Mouse (Mus musculus): ENCODE measurements around the gene Rmdn3. TPM values are rescaled to one million over a fixed set of nuclear protein-coding genes. Genes with fewer than 3 reads are reported as not detected.

The Rmdn3 gene
- 45.9 and 49.5 TPM in 2 replicates for polyA plus RNA-seq (2014; fragmentation: Nextera tagmentation; extraction: Ambion mirVana)

- Histone ChIP-seq H3K9ac (ENCODE audit: low read length) (peak within 1 kb of the TSS; percentile 85), H3K4me3 (ENCODE audit: low read depth, low read length) (peak within 1 kb of the TSS; percentile 99), H3K36me3 (ENCODE audit: control insufficient read depth, insufficient read depth, low read length) (0 out of 2 replicates have a peak, but pooled peaks cover 5% of the 10 kb centered on the region), H3K9me3 (ENCODE audit: control insufficient read depth, low read length) (no peaks in the 10 kb centered on the region), H3K27me3 (ENCODE audit: control insufficient read depth, insufficient read depth, low read length) (no peaks in the 10 kb centered on the region), H3K4me1 (ENCODE audit: control insufficient read depth, insufficient read depth, low read length) (peaks cover 4% of the 10 kb centered on the region; the same call in 1 of the 2 replicates), H3K27ac (replicated peaks; ENCODE audit: low read depth, low read length) (peak within 1 kb of the TSS; percentile 36; the same call in 1 of the 2 replicates), H3K4me2 (ENCODE audit: low read depth, severe bottlenecking) (peak within 1 kb of the TSS; percentile 94)
- DNase-seq (ENCODE audit: low spot score) (peak; percentile 97), ATAC-seq (ENCODE audit: insufficient number of reproducible peaks, low FRiP score, low TSS enrichment, low read depth) (peak; percentile 82)
- WGBS = 1% methylated on average over 57 of the region's 57 CpGs
Measured at GRCm38 (mm10) chr2:119156681-119157572, at the start of gene Rmdn3. Gene Rmdn3, minus strand, starts transcription at chr2:119157034.

- Histone ChIP-seq H3K27me3 (ENCODE audit: control insufficient read depth, insufficient read depth, low read length) (no peaks in the 10 kb centered on the region), H3K4me1 (ENCODE audit: control insufficient read depth, insufficient read depth, low read length) (peaks cover 3% of the 10 kb centered on the region; the same call in 1 of the 2 replicates), H3K4me2 (ENCODE audit: low read depth, severe bottlenecking) (no peak overlapping the region), H3K27ac (replicated peaks; ENCODE audit: low read depth, low read length) (no peak overlapping the region), H3K4me3 (ENCODE audit: low read depth, low read length) (no peak overlapping the region), H3K9ac (ENCODE audit: low read length) (no peak overlapping the region), H3K36me3 (ENCODE audit: control insufficient read depth, insufficient read depth, low read length) (no peaks in the 10 kb centered on the region), H3K9me3 (ENCODE audit: control insufficient read depth, low read length) (no peaks in the 10 kb centered on the region)
- DNase-seq (ENCODE audit: low spot score) (no peak), ATAC-seq (ENCODE audit: insufficient number of reproducible peaks, low FRiP score, low TSS enrichment, low read depth) (no peak)
- 80% methylated on average over 4 of the region's 4 CpGs for WGBS
Measured at GRCm38 (mm10) chr2:119203871-119204460, 47.1 kb upstream of the Rmdn3 start.

- H3K4me3 ChIP-seq (ENCODE audit: low read depth, low read length) = no peak overlapping the region
- H3K9me3 ChIP-seq (ENCODE audit: control insufficient read depth, low read length) = no peaks in the 10 kb centered on the region
- no peaks in the 10 kb centered on the region for H3K27me3 ChIP-seq (ENCODE audit: control insufficient read depth, insufficient read depth, low read length)
- H3K36me3 ChIP-seq (ENCODE audit: control insufficient read depth, insufficient read depth, low read length) = no peaks in the 10 kb centered on the region
- no peak for ATAC-seq (ENCODE audit: insufficient number of reproducible peaks, low FRiP score, low TSS enrichment, low read depth)
- 84% methylated on average over 5 of the region's 5 CpGs for WGBS
- no peak overlapping the region for H3K27ac ChIP-seq (replicated peaks; ENCODE audit: low read depth, low read length)
- no peak for DNase-seq (ENCODE audit: low spot score)
- no peak overlapping the region for H3K9ac ChIP-seq (ENCODE audit: low read length)
- no peak overlapping the region for H3K4me2 ChIP-seq (ENCODE audit: low read depth, severe bottlenecking)
- peaks cover 10% of the 10 kb centered on the region for H3K4me1 ChIP-seq (ENCODE audit: control insufficient read depth, insufficient read depth, low read length)
Measured at GRCm38 (mm10) chr2:119202914-119203453, 46.1 kb upstream of the Rmdn3 start.

GRCm38 (mm10) chr2:119198934-119199333 is 42.1 kb upstream of the Rmdn3 start:
- Histone ChIP-seq H3K9ac (ENCODE audit: low read length) (no peak overlapping the region), H3K27ac (replicated peaks; ENCODE audit: low read depth, low read length) (peak overlapping the region; percentile 49; the same call in 1 of the 2 replicates), H3K4me2 (ENCODE audit: low read depth, severe bottlenecking) (no peak overlapping the region), H3K36me3 (ENCODE audit: control insufficient read depth, insufficient read depth, low read length) (no peaks in the 10 kb centered on the region), H3K27me3 (ENCODE audit: control insufficient read depth, insufficient read depth, low read length) (no peaks in the 10 kb centered on the region), H3K4me1 (ENCODE audit: control insufficient read depth, insufficient read depth, low read length) (peaks cover 16% of the 10 kb centered on the region), H3K9me3 (ENCODE audit: control insufficient read depth, low read length) (no peaks in the 10 kb centered on the region), H3K4me3 (ENCODE audit: low read depth, low read length) (no peak overlapping the region)
- DNase-seq (ENCODE audit: low spot score) (no peak), ATAC-seq (ENCODE audit: insufficient number of reproducible peaks, low FRiP score, low TSS enrichment, low read depth) (no peak)
- 55% methylated on average over 3 of the region's 3 CpGs for whole genome bisulfite sequencing

GRCm38 (mm10) chr2:119198049-119198448 is 41.2 kb upstream of the Rmdn3 start:
- Histone ChIP-seq H3K9ac (ENCODE audit: low read length) (no peak overlapping the region), H3K4me1 (ENCODE audit: control insufficient read depth, insufficient read depth, low read length) (peaks cover 16% of the 10 kb centered on the region), H3K36me3 (ENCODE audit: control insufficient read depth, insufficient read depth, low read length) (no peaks in the 10 kb centered on the region), H3K27ac (replicated peaks; ENCODE audit: low read depth, low read length) (peak overlapping the region; percentile 60; the same call in 1 of the 2 replicates), H3K4me2 (ENCODE audit: low read depth, severe bottlenecking) (no peak overlapping the region), H3K4me3 (ENCODE audit: low read depth, low read length) (no peak overlapping the region), H3K9me3 (ENCODE audit: control insufficient read depth, low read length) (no peaks in the 10 kb centered on the region), H3K27me3 (ENCODE audit: control insufficient read depth, insufficient read depth, low read length) (no peaks in the 10 kb centered on the region)
- ATAC-seq (ENCODE audit: insufficient number of reproducible peaks, low FRiP score, low TSS enrichment, low read depth) = no peak
- WGBS = 44% methylated on average over 1 of the region's 1 CpGs
- no peak for DNase-seq (ENCODE audit: low spot score)

GRCm38 (mm10) chr2:119197493-119197892 is 40.7 kb upstream of the Rmdn3 start:
- Histone ChIP-seq H3K27me3 (ENCODE audit: control insufficient read depth, insufficient read depth, low read length) (no peaks in the 10 kb centered on the region), H3K27ac (replicated peaks; ENCODE audit: low read depth, low read length) (peak overlapping the region; percentile 66; the same call in 1 of the 2 replicates), H3K4me2 (ENCODE audit: low read depth, severe bottlenecking) (no peak overlapping the region), H3K4me1 (ENCODE audit: control insufficient read depth, insufficient read depth, low read length) (peaks cover 16% of the 10 kb centered on the region), H3K9ac (ENCODE audit: low read length) (no peak overlapping the region), H3K4me3 (ENCODE audit: low read depth, low read length) (no peak overlapping the region), H3K9me3 (ENCODE audit: control insufficient read depth, low read length) (no peaks in the 10 kb centered on the region), H3K36me3 (ENCODE audit: control insufficient read depth, insufficient read depth, low read length) (no peaks in the 10 kb centered on the region)
- ATAC-seq (ENCODE audit: insufficient number of reproducible peaks, low FRiP score, low TSS enrichment, low read depth) (no peak), DNase-seq (ENCODE audit: low spot score) (no peak)
- 93% methylated on average over 1 of the region's 1 CpGs for WGBS

- Histone ChIP-seq H3K9ac (ENCODE audit: low read length) (no peak overlapping the region), H3K27me3 (ENCODE audit: control insufficient read depth, insufficient read depth, low read length) (no peaks in the 10 kb centered on the region), H3K9me3 (ENCODE audit: control insufficient read depth, low read length) (no peaks in the 10 kb centered on the region), H3K4me1 (ENCODE audit: control insufficient read depth, insufficient read depth, low read length) (peaks cover 16% of the 10 kb centered on the region), H3K36me3 (ENCODE audit: control insufficient read depth, insufficient read depth, low read length) (no peaks in the 10 kb centered on the region), H3K4me3 (ENCODE audit: low read depth, low read length) (no peak overlapping the region), H3K27ac (replicated peaks; ENCODE audit: low read depth, low read length) (peak overlapping the region; percentile 66), H3K4me2 (ENCODE audit: low read depth, severe bottlenecking) (no peak overlapping the region)
- WGBS = 5% methylated on average over 4 of the region's 4 CpGs
- DNase-seq (ENCODE audit: low spot score) (peak; percentile 77), ATAC-seq (ENCODE audit: insufficient number of reproducible peaks, low FRiP score, low TSS enrichment, low read depth) (peak; percentile 84)
Measured at GRCm38 (mm10) chr2:119196316-119197108, 39.7 kb upstream of the Rmdn3 start.

- Histone ChIP-seq H3K9me3 (ENCODE audit: control insufficient read depth, low read length) (no peaks in the 10 kb centered on the region), H3K4me1 (ENCODE audit: control insufficient read depth, insufficient read depth, low read length) (peaks cover 18% of the 10 kb centered on the region), H3K9ac (ENCODE audit: low read length) (no peak overlapping the region), H3K27me3 (ENCODE audit: control insufficient read depth, insufficient read depth, low read length) (no peaks in the 10 kb centered on the region), H3K27ac (replicated peaks; ENCODE audit: low read depth, low read length) (0 out of 2 replicates have a peak overlapping the region, but pooled peaks have one; percentile 30), H3K4me2 (ENCODE audit: low read depth, severe bottlenecking) (no peak overlapping the region), H3K36me3 (ENCODE audit: control insufficient read depth, insufficient read depth, low read length) (no peaks in the 10 kb centered on the region), H3K4me3 (ENCODE audit: low read depth, low read length) (no peak overlapping the region)
- ATAC-seq (ENCODE audit: insufficient number of reproducible peaks, low FRiP score, low TSS enrichment, low read depth) = no peak
- 82% methylated on average over 5 of the region's 5 CpGs for WGBS
- DNase-seq (ENCODE audit: low spot score) = no peak
Measured at GRCm38 (mm10) chr2:119194140-119194539, 37.3 kb upstream of the Rmdn3 start.

All from limb, embryonic 11.5 days (tissue).